Mouse (Mus musculus) erythroblast, embryonic 14.5 days (primary cell): ENCODE results near the gene Zcwpw1. TPM values are rescaled to one million over a fixed set of nuclear protein-coding genes. Genes with fewer than 3 reads are reported as not detected.
A peak's percentile ranks its signal among the peaks of the same experiment; 100 is the strongest.

Experiments
- H3K27me3 ChIP-seq: 2 replicates; pipeline ENCODE4 v1.6.1; 2012; ENCODE audit warnings: inconsistent platforms; ENCODE audit not compliant: control insufficient read depth
- H3K36me3 ChIP-seq: 2 replicates; pipeline ENCODE4 v1.6.1; 2012; ENCODE audit warnings: mild to moderate bottlenecking, inconsistent platforms; ENCODE audit not compliant: control insufficient read depth
- H3K4me1 ChIP-seq: 2 replicates; pipeline ENCODE4 v1.6.1; 2012; ENCODE audit warnings: inconsistent platforms; ENCODE audit not compliant: control insufficient read depth
- H3K4me3 ChIP-seq: replicated peaks from 2 replicates; pipeline ENCODE3; 2012; ENCODE audit warnings: moderate library complexity, mild to moderate bottlenecking, inconsistent platforms
- H3K9me3 ChIP-seq: 2 replicates; pipeline ENCODE4 v1.6.1; 2012; ENCODE audit warnings: low read length, inconsistent platforms, mixed read lengths; ENCODE audit not compliant: control insufficient read depth
- GATA1 ChIP-seq: IDR thresholded peaks from 2 replicates; pipeline ENCODE4 v1.6.1; 2012; ENCODE audit warnings: low read length, inconsistent platforms, mixed read lengths
- TAL1 ChIP-seq: IDR thresholded peaks from 3 replicates; pipeline ENCODE4 v1.6.1; 2012; ENCODE audit warnings: low read length, inconsistent platforms, mixed read lengths
- polyA plus RNA-seq: library from polyadenylated mRNA; stranded (reverse); fragments of >175 nt; gene quantifications from 2 replicates; pipeline ENCODE4 v1.2.3, GENCODE M21; 2012

Zcwpw1 gene
- 0.04 and 0.05 TPM in 2 replicates for polyA plus RNA-seq

GRCm38 (mm10) chr5:137787151-137787928, at the start of gene Zcwpw1, which contains the start of gene Mepce:
Gene Zcwpw1 (plus strand): TSS chr5:137787798.
Gene Mepce (minus strand): TSS chr5:137787655.
- peaks cover 30% of the 10 kb centered on the region for H3K36me3 ChIP-seq
- TF ChIP-seq GATA1 (no peak), TAL1 (no peak)
- H3K9me3 ChIP-seq: peaks cover 6% of the 10 kb centered on the region

GRCm38 (mm10) chr5:137738516-137738915, 49.1 kb upstream of the Zcwpw1 start:
- no peak overlapping the region for H3K4me3 ChIP-seq

More at GRCm38 (mm10) chr5:137787151-137787928, at the start of gene Zcwpw1, which contains the start of gene Mepce:
- peaks cover 52% of the 10 kb centered on the region for H3K4me1 ChIP-seq
- peak within 1 kb of the TSS; percentile 76 for H3K4me3 ChIP-seq
- peaks cover 4% of the 10 kb centered on the region for H3K27me3 ChIP-seq

DNA sequence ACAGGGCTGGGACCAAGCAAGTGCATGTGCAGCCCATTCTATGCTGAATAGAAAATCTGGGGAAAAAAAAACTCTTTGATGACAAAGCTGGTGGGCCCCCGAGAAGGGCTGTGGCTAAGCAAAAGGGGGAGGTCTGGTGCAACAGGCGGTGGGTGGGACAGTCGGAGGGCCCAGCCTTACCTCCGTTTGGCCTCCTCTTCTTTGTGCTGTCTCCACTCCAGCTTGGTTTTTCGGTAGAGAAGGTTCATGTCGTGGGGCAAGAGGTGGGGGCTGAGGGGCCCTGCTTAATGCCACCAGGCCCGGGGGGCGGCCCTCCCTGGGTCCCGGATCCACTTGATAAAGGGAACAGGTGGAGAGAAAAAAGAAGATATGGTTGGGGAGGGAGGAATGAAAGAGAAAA, 48.1 kb upstream of the Zcwpw1 start:
- Histone ChIP-seq H3K4me3 (no peak overlapping the region), H3K9me3 (no peaks in the 10 kb centered on the region), H3K27me3 (peaks cover 5% of the 10 kb centered on the region), H3K36me3 (peaks cover 6% of the 10 kb centered on the region; the same call in 1 of the 2 replicates), H3K4me1 (peaks cover 71% of the 10 kb centered on the region)
- TF ChIP-seq GATA1: no peak
- no peak for TF ChIP-seq TAL1

More at GRCm38 (mm10) chr5:137738516-137738915, 49.1 kb upstream of the Zcwpw1 start:
- H3K36me3 ChIP-seq: peaks cover 6% of the 10 kb centered on the region; the same call in 1 of the 2 replicates
- H3K4me1 ChIP-seq: peaks cover 73% of the 10 kb centered on the region
- no peaks in the 10 kb centered on the region for H3K9me3 ChIP-seq
- H3K27me3 ChIP-seq: peaks cover 9% of the 10 kb centered on the region
- no peak for TF ChIP-seq TAL1
- TF ChIP-seq GATA1: no peak

DNA sequence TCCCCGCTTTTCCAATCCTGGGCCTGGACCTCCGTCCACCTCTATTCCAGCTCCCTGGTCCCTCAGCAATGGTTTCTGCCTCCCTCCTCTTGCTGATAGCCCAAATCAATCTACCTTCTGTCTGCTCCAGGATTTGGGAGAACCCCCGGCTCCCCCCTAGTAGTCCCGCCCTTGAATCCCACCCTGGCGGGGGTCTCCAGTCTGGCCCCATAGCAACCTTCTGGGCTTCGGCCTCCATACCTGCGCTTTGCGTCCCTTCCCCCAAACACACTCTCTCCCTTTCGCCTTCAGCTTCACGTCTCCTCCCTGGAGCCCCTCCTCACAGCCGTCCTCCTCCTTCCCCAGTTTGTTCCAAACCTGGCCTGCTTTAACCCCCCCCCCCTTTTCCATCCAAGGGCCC, 47.1 kb upstream of the Zcwpw1 start:
- TF ChIP-seq GATA1 (no peak), TAL1 (no peak)
- H3K4me3 ChIP-seq: peak overlapping the region; percentile 75
- peaks cover 72% of the 10 kb centered on the region for H3K4me1 ChIP-seq

DNA sequence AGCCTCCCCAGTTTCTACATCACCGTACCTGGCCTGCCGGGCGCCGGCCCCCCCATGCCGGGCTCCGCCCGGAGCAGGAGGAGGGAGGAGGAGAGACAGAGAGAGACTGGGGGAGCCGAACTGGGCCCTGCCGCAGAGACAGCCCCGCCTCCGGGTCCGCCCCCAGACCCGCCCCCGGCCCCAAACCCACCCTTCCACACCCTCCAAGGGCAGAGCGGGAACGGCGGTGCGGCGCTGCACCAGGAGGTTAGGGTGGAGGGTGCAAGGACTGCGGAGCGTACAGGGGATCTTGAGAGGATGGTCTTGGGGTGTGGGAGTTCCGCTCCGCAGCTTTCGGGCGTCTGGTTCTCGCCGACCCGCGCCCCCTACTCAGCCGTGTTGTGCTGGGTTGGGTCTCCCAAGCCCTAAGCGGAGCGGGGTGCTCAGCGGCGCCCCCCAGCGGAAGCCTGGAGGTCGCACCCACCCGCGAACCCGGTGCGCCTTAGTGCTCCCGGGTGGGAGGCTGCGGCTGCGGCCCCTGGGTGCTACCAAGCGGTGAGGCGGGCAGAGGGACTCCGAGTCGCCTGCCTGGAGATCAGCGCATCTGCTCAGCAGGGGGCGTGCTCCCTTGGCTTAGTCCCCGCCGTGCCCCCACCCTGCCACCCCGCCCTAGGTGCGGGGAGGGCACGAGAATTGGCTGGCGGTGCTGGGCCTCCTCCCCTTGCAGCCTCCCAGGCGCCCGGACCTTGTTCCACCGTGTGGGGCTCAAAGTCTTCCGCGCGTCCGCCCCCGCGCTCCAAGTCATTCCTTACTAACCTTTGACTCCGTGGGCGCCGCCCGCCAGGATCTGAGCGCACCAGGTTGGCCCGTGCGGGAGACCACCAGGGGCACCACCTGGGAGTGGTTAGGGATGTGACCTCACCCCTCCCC, 46.3 kb upstream of the Zcwpw1 start, which contains the start of gene Nyap1:
Gene Nyap1, minus strand, starts transcription at position 585 of the 909 bp plus-strand sequence.
- peak within 1 kb of the TSS; percentile 75 for H3K4me3 ChIP-seq
- peaks cover 2% of the 10 kb centered on the region; the same call in 1 of the 2 replicates for H3K27me3 ChIP-seq
- H3K9me3 ChIP-seq: no peaks in the 10 kb centered on the region
- TF ChIP-seq TAL1 (no peak), GATA1 (no peak)
- H3K4me1 ChIP-seq: peaks cover 77% of the 10 kb centered on the region
- H3K36me3 ChIP-seq: no peaks in the 10 kb centered on the region

More for the DNA sequence above, 47.1 kb upstream of the Zcwpw1 start:
- H3K27me3 ChIP-seq: peaks cover 2% of the 10 kb centered on the region; the same call in 1 of the 2 replicates
- peaks cover 2% of the 10 kb centered on the region; the same call in 1 of the 2 replicates for H3K36me3 ChIP-seq
- no peaks in the 10 kb centered on the region for H3K9me3 ChIP-seq

DNA sequence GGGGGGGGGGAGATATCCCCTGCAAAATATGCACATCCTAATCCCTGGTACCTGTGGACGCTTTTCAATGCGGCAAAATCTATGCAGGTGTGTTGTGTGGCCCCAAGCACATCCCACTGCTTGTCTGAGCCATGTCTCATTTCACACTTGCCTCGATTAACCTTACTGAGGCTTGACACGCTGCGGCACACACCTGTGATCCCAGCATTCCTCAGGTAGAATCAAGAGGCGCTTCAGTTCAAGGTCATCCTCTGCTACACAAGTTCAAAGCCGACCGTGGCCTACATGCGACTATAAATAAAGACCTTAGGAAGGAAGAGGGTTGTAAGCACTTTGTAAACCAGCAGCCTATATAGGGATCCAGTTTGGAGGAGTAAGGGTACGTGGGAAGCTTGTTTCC, 45.5 kb upstream of the Zcwpw1 start:
- Histone ChIP-seq H3K36me3 (no peaks in the 10 kb centered on the region), H3K4me3 (no peak overlapping the region), H3K9me3 (no peaks in the 10 kb centered on the region), H3K4me1 (peaks cover 79% of the 10 kb centered on the region), H3K27me3 (peaks cover 2% of the 10 kb centered on the region; the same call in 1 of the 2 replicates)
- TF ChIP-seq GATA1: no peak
- no peak for TF ChIP-seq TAL1

DNA sequence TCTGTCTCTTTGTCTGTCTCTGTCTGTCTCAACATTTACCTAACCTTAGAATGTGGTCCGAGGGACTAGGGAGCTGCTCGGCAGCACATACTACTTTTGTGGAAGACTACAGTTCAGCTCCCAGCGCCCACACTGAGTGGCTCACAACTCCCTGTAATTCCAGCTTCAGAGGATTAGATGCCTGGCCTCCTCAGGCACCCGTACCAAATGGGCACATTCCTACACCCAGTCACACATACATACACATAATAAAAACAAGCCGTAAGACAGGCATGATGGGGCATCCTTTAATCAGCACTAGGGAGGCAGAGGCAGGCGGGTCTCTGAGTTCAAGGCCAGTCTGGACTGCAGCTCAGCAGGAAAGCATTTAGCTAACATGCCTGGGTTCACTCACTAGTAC, 44.8 kb upstream of the Zcwpw1 start:
- peaks cover 84% of the 10 kb centered on the region for H3K4me1 ChIP-seq
- no peak overlapping the region for H3K4me3 ChIP-seq
- H3K27me3 ChIP-seq: peaks cover 2% of the 10 kb centered on the region; the same call in 1 of the 2 replicates
- peaks cover 6% of the 10 kb centered on the region for H3K36me3 ChIP-seq
- no peak for TF ChIP-seq GATA1
- TF ChIP-seq TAL1: no peak
- no peaks in the 10 kb centered on the region for H3K9me3 ChIP-seq

- TF ChIP-seq TAL1 (no peak), GATA1 (no peak)
- Histone ChIP-seq H3K27me3 (peaks cover 2% of the 10 kb centered on the region; the same call in 1 of the 2 replicates), H3K4me3 (no peak overlapping the region), H3K9me3 (no peaks in the 10 kb centered on the region), H3K36me3 (peaks cover 17% of the 10 kb centered on the region), H3K4me1 (peaks cover 85% of the 10 kb centered on the region)
Measured at GRCm38 (mm10) chr5:137744197-137744596, 43.4 kb upstream of the Zcwpw1 start.
